In the genomic region with DNA sequence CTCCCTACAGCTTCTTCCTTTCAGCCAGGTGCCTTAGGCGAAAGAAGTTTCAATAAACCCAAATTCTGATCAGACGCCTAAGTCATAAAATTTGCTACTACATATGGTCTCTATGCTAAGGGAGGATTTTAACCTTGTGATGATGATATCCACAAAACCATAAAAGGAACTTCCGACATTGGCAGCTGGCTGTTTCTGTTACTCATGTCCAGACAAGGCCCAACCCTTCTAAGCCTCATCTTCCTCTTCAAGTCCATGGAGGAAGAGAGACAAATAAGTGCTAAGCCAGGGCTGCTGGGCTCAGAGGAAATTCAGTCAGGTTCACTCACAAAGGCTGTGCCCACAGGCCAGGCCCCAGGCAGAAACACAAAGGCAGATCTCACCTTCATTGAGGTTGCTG, we compare ENCODE assay signal across 14 mouse cellular contexts. TPM values are rescaled to one million over a fixed set of nuclear protein-coding genes. Genes with fewer than 3 reads are reported as not detected.
DNase-seq lines count a peak whose midpoint lies in the region; ATAC-seq lines count a peak whose summit lies in the region.
"Had no signal": no experiment of that assay in that cellular context is flagged by ENCODE, and none has a peak within 500 bp of the region (broad histone marks: within the 10 kb centered on the region; RNA-seq: fewer than 3 reads in every experiment).

No protein-coding gene starts in this region.

- DNase-seq in heart, adult 18-20 months: no peak
- no peak for DNase-seq in lung, postnatal 25 days (ENCODE audit: low spot score)
- DNase-seq in layer of hippocampus, postnatal 25 days (ENCODE audit: extremely low spot score in 1 of 2, low spot score in 1 of 2): no peak
- DNase-seq in layer of hippocampus, postnatal 14 days (ENCODE audit: low spot score in 2 of 2): no peak
- DNase-seq: adrenal gland, postnatal 10 days; cerebellum, adult 11 months; kidney, adult 9 months; right cerebral cortex, postnatal 4 days had no signal

- peaks cover 77% of the 10 kb centered on the region for H3K36me3 ChIP-seq in heart, embryonic 16.5 days (ENCODE audit: control insufficient read depth, insufficient read depth)
- H3K36me3 ChIP-seq in lung, embryonic 16.5 days (ENCODE audit: control insufficient read depth, insufficient read depth, low read length): peaks cover 59% of the 10 kb centered on the region
- H3K36me3 ChIP-seq in stomach, embryonic 15.5 days: peaks cover 79% of the 10 kb centered on the region

- H3K27ac ChIP-seq in heart, embryonic 16.5 days (ENCODE audit: low read length): peak overlapping the region; percentile 47
- 0 out of 2 replicates have a peak overlapping the region, but pooled peaks have one; percentile 36 for H3K27ac ChIP-seq in lung, embryonic 16.5 days (ENCODE audit: low read length)
- peak overlapping the region; percentile 33; the same call in 1 of the 2 replicates for H3K27ac ChIP-seq in stomach, embryonic 15.5 days
- H3K27ac ChIP-seq: hindbrain, embryonic 12.5 days had no signal

- no peak for ATAC-seq in heart, embryonic 16.5 days (replicated peaks; ENCODE audit: extremely low read depth, insufficient read depth, low FRiP score)
- ATAC-seq in lung, embryonic 16.5 days (ENCODE audit: low read depth): no peak
- peak; percentile 30; the same call in 1 of the 2 replicates for ATAC-seq in megakaryocyte progenitor cell, adult 5-6 weeks (replicated peaks; ENCODE audit: poor library complexity)
- no peak for ATAC-seq in stomach, embryonic 15.5 days (ENCODE audit: insufficient read depth, low FRiP score, low read depth)

- no peaks in the 10 kb centered on the region for H3K9me3 ChIP-seq in heart, embryonic 16.5 days (replicated peaks; ENCODE audit: control insufficient read depth, low read length)
- H3K9me3 ChIP-seq in lung, embryonic 16.5 days (ENCODE audit: control insufficient read depth, low read length): no peaks in the 10 kb centered on the region
- no peaks in the 10 kb centered on the region for H3K9me3 ChIP-seq in stomach, embryonic 15.5 days
- H3K9me3 ChIP-seq: hindbrain, embryonic 12.5 days had no signal

- H3K27me3 ChIP-seq in heart, embryonic 16.5 days (ENCODE audit: control insufficient read depth, insufficient read depth, low read length): no peaks in the 10 kb centered on the region
- H3K27me3 ChIP-seq in lung, embryonic 16.5 days (ENCODE audit: control insufficient read depth, insufficient read depth, low read depth, low read length): no peaks in the 10 kb centered on the region
- no peaks in the 10 kb centered on the region for H3K27me3 ChIP-seq in stomach, embryonic 15.5 days (replicated peaks)
- H3K27me3 ChIP-seq: hindbrain, embryonic 12.5 days had no signal

- H3K4me1 ChIP-seq in heart, embryonic 16.5 days (ENCODE audit: control insufficient read depth, insufficient read depth, low read length): peaks cover 58% of the 10 kb centered on the region
- H3K4me1 ChIP-seq in lung, embryonic 16.5 days (replicated peaks; ENCODE audit: control insufficient read depth, insufficient read depth, low read length): no peaks in the 10 kb centered on the region; the same call in 1 of the 2 replicates
- no peaks in the 10 kb centered on the region for H3K4me1 ChIP-seq in stomach, embryonic 15.5 days
- H3K4me1 ChIP-seq: hindbrain, embryonic 12.5 days had no signal

- H3K4me3 ChIP-seq in heart, embryonic 16.5 days (ENCODE audit: low read length): no peak overlapping the region
- no peak overlapping the region for H3K4me3 ChIP-seq in lung, embryonic 16.5 days (ENCODE audit: low read length)
- no peak overlapping the region for H3K4me3 ChIP-seq in stomach, embryonic 15.5 days (replicated peaks)
- H3K4me3 ChIP-seq: hindbrain, embryonic 12.5 days had no signal

- WGBS in heart, embryonic 16.5 days: 83% methylated on average over 3 of the region's 3 CpGs
- WGBS in lung, embryonic 16.5 days: 88% methylated on average over 3 of the region's 3 CpGs
- 80% methylated on average over 3 of the region's 3 CpGs for WGBS in stomach, embryonic 15.5 days

- no peak overlapping the region for H3K9ac ChIP-seq in heart, embryonic 16.5 days (ENCODE audit: low read length)
- no peak overlapping the region for H3K9ac ChIP-seq in lung, embryonic 16.5 days (ENCODE audit: low read length)
- H3K9ac ChIP-seq in stomach, embryonic 15.5 days: no peak overlapping the region
- H3K9ac ChIP-seq: hindbrain, embryonic 12.5 days had no signal

- H3K4me2 ChIP-seq in heart, embryonic 16.5 days (ENCODE audit: low read depth, low read length): no peak overlapping the region
- H3K4me2 ChIP-seq in lung, embryonic 16.5 days (ENCODE audit: low read depth, low read length): no peak overlapping the region
- no peak overlapping the region for H3K4me2 ChIP-seq in stomach, embryonic 15.5 days
- H3K4me2 ChIP-seq: hindbrain, embryonic 12.5 days had no signal

RNA-seq across cellular contexts. Expression of a gene that starts 18.8 kb away (rescaled TPM):
- 4,861 and 5,105 TPM in 2 replicates for polyA plus RNA-seq in heart, embryonic 16.5 days (2015; fragmentation: Nextera tagmentation; extraction: Ambion mirVana)
- total RNA-seq in heart, adult 18-20 months (2021): 1,000 to 10,000 TPM; 5,748 to 6,764 TPM
- polyA plus RNA-seq in lung, embryonic 16.5 days (2015; fragmentation: Nextera tagmentation; extraction: Ambion mirVana): 93.6 and 113 TPM in 2 replicates
- total RNA-seq in megakaryocyte progenitor cell, adult 5-6 weeks (2015): 0.94 TPM in 1 of 2 replicates, not detected in the other
- 0.54 and 0.87 TPM in 2 replicates for total RNA-seq in megakaryocyte progenitor cell, adult 5-6 weeks (2017)
- polyA plus RNA-seq in stomach, embryonic 15.5 days (2015; fragmentation: Nextera tagmentation; extraction: Ambion mirVana): 7.1 and 9.8 TPM in 2 replicates
- total RNA-seq in layer of hippocampus, postnatal 25 days (2021): 1 to 10 TPM; 2.2 to 3.1 TPM
- total RNA-seq in layer of hippocampus, postnatal 14 days (2021): 1 to 10 TPM in 1 of 2 experiments, under 1 TPM in 1; 0.85 to 3.7 TPM

RNA-seq across cellular contexts. Expression of a gene that starts 20.9 kb away (rescaled TPM):
- polyA plus RNA-seq in heart, embryonic 16.5 days (2015; fragmentation: Nextera tagmentation; extraction: Ambion mirVana): 36.6 and 43.8 TPM in 2 replicates
- total RNA-seq in heart, adult 18-20 months (2021): 10 to 100 TPM; 63.2 to 64.1 TPM
- polyA plus RNA-seq in lung, embryonic 16.5 days (2015; fragmentation: Nextera tagmentation; extraction: Ambion mirVana): 48.9 and 52.1 TPM in 2 replicates
- 3.2 and 6.7 TPM in 2 replicates for total RNA-seq in megakaryocyte progenitor cell, adult 5-6 weeks (2015)
- total RNA-seq in megakaryocyte progenitor cell, adult 5-6 weeks (2017): 0.44 and 0.87 TPM in 2 replicates
- polyA plus RNA-seq in stomach, embryonic 15.5 days (2015; fragmentation: Nextera tagmentation; extraction: Ambion mirVana): 35.0 and 38.5 TPM in 2 replicates
- total RNA-seq in layer of hippocampus, postnatal 25 days (2021): 10 to 100 TPM; 13.9 to 17.5 TPM
- total RNA-seq in layer of hippocampus, postnatal 14 days (2021): 10 to 100 TPM; 27.9 to 32.0 TPM

RNA-seq across cellular contexts. Expression of a gene that starts 27.4 kb away (rescaled TPM):
- 331 and 376 TPM in 2 replicates for polyA plus RNA-seq in heart, embryonic 16.5 days (2015; fragmentation: Nextera tagmentation; extraction: Ambion mirVana)
- total RNA-seq in heart, adult 18-20 months (2021): 100 to 1,000 TPM; 118 to 119 TPM
- polyA plus RNA-seq in lung, embryonic 16.5 days (2015; fragmentation: Nextera tagmentation; extraction: Ambion mirVana): 377 and 397 TPM in 2 replicates
- 94.2 and 113 TPM in 2 replicates for total RNA-seq in megakaryocyte progenitor cell, adult 5-6 weeks (2015)
- total RNA-seq in megakaryocyte progenitor cell, adult 5-6 weeks (2017): 69.7 and 88.2 TPM in 2 replicates
- polyA plus RNA-seq in stomach, embryonic 15.5 days (2015; fragmentation: Nextera tagmentation; extraction: Ambion mirVana): 319 and 363 TPM in 2 replicates
- total RNA-seq in layer of hippocampus, postnatal 25 days (2021): 100 to 1,000 TPM; 431 to 467 TPM
- 100 to 1,000 TPM; 433 to 449 TPM for total RNA-seq in layer of hippocampus, postnatal 14 days (2021)

RNA-seq across cellular contexts. Expression of a gene that starts 28.3 kb away (rescaled TPM):
- polyA plus RNA-seq in heart, embryonic 16.5 days (2015; fragmentation: Nextera tagmentation; extraction: Ambion mirVana): 0.97 TPM in 2 replicates
- 10 to 100 TPM; 13.5 to 15.7 TPM for total RNA-seq in heart, adult 18-20 months (2021)
- polyA plus RNA-seq in lung, embryonic 16.5 days (2015; fragmentation: Nextera tagmentation; extraction: Ambion mirVana): 2.3 and 2.7 TPM in 2 replicates
- total RNA-seq in megakaryocyte progenitor cell, adult 5-6 weeks (2015): 0.02 TPM in 1 of 2 replicates, not detected in the other
- total RNA-seq in megakaryocyte progenitor cell, adult 5-6 weeks (2017): 0.04 TPM in 1 of 2 replicates, not detected in the other
- polyA plus RNA-seq in stomach, embryonic 15.5 days (2015; fragmentation: Nextera tagmentation; extraction: Ambion mirVana): 0.73 and 1.0 TPM in 2 replicates
- total RNA-seq in layer of hippocampus, postnatal 25 days (2021): 1 to 10 TPM; 4.4 to 5.0 TPM
- total RNA-seq in layer of hippocampus, postnatal 14 days (2021): 1 to 10 TPM; 5.5 to 6.4 TPM
- total RNA-seq: megakaryocyte-erythroid progenitor cell, adult 5-6 weeks had no signal

RNA-seq across cellular contexts. Expression of a gene that starts 58.5 kb away (rescaled TPM):
- 288 and 319 TPM in 2 replicates for polyA plus RNA-seq in heart, embryonic 16.5 days (2015; fragmentation: Nextera tagmentation; extraction: Ambion mirVana)
- total RNA-seq in heart, adult 18-20 months (2021): 10 to 100 TPM; 19.2 TPM
- polyA plus RNA-seq in lung, embryonic 16.5 days (2015; fragmentation: Nextera tagmentation; extraction: Ambion mirVana): 379 and 414 TPM in 2 replicates
- 90.7 and 110 TPM in 2 replicates for total RNA-seq in megakaryocyte progenitor cell, adult 5-6 weeks (2015)
- 136 and 153 TPM in 2 replicates for total RNA-seq in megakaryocyte progenitor cell, adult 5-6 weeks (2017)
- polyA plus RNA-seq in stomach, embryonic 15.5 days (2015; fragmentation: Nextera tagmentation; extraction: Ambion mirVana): 367 and 372 TPM in 2 replicates
- total RNA-seq in layer of hippocampus, postnatal 25 days (2021): 10 to 100 TPM; 12.8 to 17.9 TPM
- 10 to 100 TPM; 15.2 to 18.8 TPM for total RNA-seq in layer of hippocampus, postnatal 14 days (2021)

Comparison
In these comparisons a context has a peak if more than half of its experiments do, and no peak if none do; other contexts are left out.
1. RNA of a gene that starts 18.8 kb away (total RNA-seq): 5,748 to 6,764 TPM in heart, adult 18-20 months; 0.85 to 3.7 TPM in layer of hippocampus, postnatal 14 days, 2.2 to 3.1 TPM in layer of hippocampus, postnatal 25 days and 0.54 to 0.94 TPM in megakaryocyte progenitor cell, adult 5-6 weeks; every median in the first group is over 1,000 times any median in the second.
2. Peak in every context shown above with its lines, with median percentiles within 50 percentile points of each other: H3K27ac ChIP-seq.